Mouse (Mus musculus) liver, postnatal 0 days (tissue): ENCODE data around the gene Slc25a35. TPM values are rescaled to one million over a fixed set of nuclear protein-coding genes. Genes with fewer than 3 reads are reported as not detected.
"Not testable (repeated sequence)": the region's sequence is repeated elsewhere in the genome, so short reads cannot be mapped to it uniquely, and the experiment has no call there.

ENCODE experiments used
- ATAC-seq: fragments of 200-750 bp; cut with Nextera tagmentation; 2 replicates; pipeline ENCODE4 v1.8.0; 2017; ENCODE audit warnings: mild to moderate bottlenecking, moderate library complexity
- DNase-seq: peaks from one replicate; pipeline ENCODE4 v3.0.0-alpha.2; 2016
- H3K27ac ChIP-seq: fragments of 300-500 bp; sonication (generic); 2 replicates; pipeline ENCODE4 v1.5.1; 2014; ENCODE audit warnings: antibody characterized with exemption, moderate library complexity, mild to moderate bottlenecking, low read depth
- H3K27me3 ChIP-seq: fragments of 300-500 bp; sonication (generic); 2 replicates; pipeline ENCODE4 v1.6.1; 2014; ENCODE audit warnings: low read length, control low read depth, mixed read lengths; ENCODE audit not compliant: insufficient read depth
- H3K36me3 ChIP-seq: fragments of 300-500 bp; sonication (generic); replicated peaks from 2 replicates; pipeline ENCODE4 v1.6.1; 2014; ENCODE audit warnings: mild to moderate bottlenecking, control low read depth, low read length, moderate library complexity, mixed read lengths; ENCODE audit not compliant: insufficient read depth
- H3K4me1 ChIP-seq: fragments of 300-500 bp; sonication (generic); 2 replicates; pipeline ENCODE4 v1.6.1; 2014; ENCODE audit warnings: antibody characterized with exemption, mild to moderate bottlenecking, control low read depth; ENCODE audit not compliant: insufficient read depth
- H3K4me2 ChIP-seq: fragments of 300-500 bp; sonication (generic); 2 replicates; pipeline ENCODE4 v1.6.1; 2014; ENCODE audit warnings: low read depth, mild to moderate bottlenecking, low read length, moderate library complexity, mixed read lengths
- H3K4me3 ChIP-seq: fragments of 300-500 bp; sonication (generic); 2 replicates; pipeline ENCODE4 v1.5.1; 2014; ENCODE audit warnings: low read depth, low read length
- H3K9ac ChIP-seq: fragments of 300-500 bp; sonication (generic); replicated peaks from 2 replicates; pipeline ENCODE4 v1.6.1; 2014; ENCODE audit warnings: mild to moderate bottlenecking, moderate library complexity
- H3K9me3 ChIP-seq: fragments of 300-500 bp; sonication (generic); 2 replicates; pipeline ENCODE4 v1.6.1; 2016; ENCODE audit warnings: mild to moderate bottlenecking, control low read depth, low read length, mixed read lengths
- CTCF ChIP-seq: sonication (generic); IDR thresholded peaks from 2 replicates; pipeline ENCODE4 v1.5.1; 2016; ENCODE audit warnings: antibody characterized with exemption, low read depth
- EP300 ChIP-seq: IDR thresholded peaks from 2 replicates; pipeline ENCODE4 v1.6.1; 2016; ENCODE audit warnings: antibody characterized with exemption, low read depth, mild to moderate bottlenecking
- WGBS: fragments of 180-500 bp; shearing (Covaris S2); extraction: QIAGEN DNeasy Blood & Tissue Kit; methylation state at CpG from one replicate; pipeline ENCODE4 v1.1.7; 2014; ENCODE audit not compliant: insufficient replicate concordance; 5-methylcytosine and 5-hydroxymethylcytosine counted together
- polyA plus RNA-seq: library from polyadenylated mRNA; unstranded; fragments of >200 nt; fragmentation: Nextera tagmentation; extraction: Ambion mirVana; gene quantifications from 2 replicates; pipeline ENCODE4 v1.2.1, GENCODE M21; 2015

The Slc25a35 gene
- polyA plus RNA-seq, 1 experiment from 2014 or later: 0.60 TPM

DNA sequence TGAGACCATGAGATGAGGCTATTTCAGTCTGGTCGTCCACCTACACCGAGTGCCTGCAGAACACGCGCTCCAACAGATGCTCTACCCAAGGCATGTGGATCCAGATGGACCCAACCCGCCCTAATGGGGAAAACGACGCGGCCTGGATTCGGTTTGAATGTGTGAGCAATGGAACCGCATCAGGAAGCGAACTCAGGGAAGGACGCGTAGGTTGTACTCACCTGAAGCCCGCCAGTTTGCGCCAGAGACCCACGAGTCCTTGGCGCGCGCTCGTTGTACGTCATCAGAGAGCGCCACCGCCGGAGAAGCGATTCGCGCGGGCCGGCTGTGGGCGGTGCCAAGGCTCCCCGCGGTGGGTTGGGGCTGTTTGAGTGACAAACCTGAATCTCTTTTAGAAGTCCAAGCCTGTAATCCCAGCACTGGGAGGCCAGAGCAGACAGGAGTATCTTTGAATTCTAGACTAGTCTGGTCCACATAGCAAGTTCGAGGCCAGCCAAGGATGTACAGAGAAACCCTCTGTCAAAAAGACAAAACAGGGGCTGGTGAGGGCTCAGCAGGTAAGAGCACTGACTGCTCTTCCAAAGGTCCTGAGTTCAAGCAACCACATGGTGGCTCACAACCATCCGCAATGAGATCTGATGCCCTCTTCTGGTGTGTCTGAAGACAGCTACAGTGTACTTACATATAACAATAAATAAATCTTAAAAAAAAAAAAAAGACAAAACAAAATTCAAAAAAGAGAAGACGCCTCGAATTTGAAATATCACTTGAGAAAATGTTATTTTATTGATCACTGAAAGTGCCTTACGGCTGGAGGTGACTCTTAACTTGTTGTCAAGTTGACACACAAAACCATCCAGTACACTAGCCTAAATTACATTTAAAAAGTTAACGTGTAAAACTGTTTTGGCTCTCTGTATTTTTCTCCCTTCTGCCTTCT is 40.5 kb downstream of the Slc25a35 start, which contains the start of gene Pfas:
Gene Pfas (minus strand): TSS at position 279 of the 940 bp plus-strand sequence.
- ATAC-seq (peak; percentile 82), DNase-seq (peak; percentile 95)
- H3K9ac ChIP-seq: peak within 1 kb of the TSS; percentile 78
- peaks cover under 1% of the 10 kb centered on the region for H3K36me3 ChIP-seq
- peaks cover 10% of the 10 kb centered on the region for H3K4me1 ChIP-seq
- TF ChIP-seq CTCF: no peak
- no peak for TF ChIP-seq EP300
- 8% methylated on average over 38 of the region's 38 CpGs for WGBS
- peak within 1 kb of the TSS; percentile 84 for H3K4me2 ChIP-seq
- peak within 1 kb of the TSS; percentile 58 for H3K27ac ChIP-seq
- no peaks in the 10 kb centered on the region for H3K9me3 ChIP-seq
- H3K4me3 ChIP-seq: peak within 1 kb of the TSS; percentile 86
- no peaks in the 10 kb centered on the region for H3K27me3 ChIP-seq

- Histone ChIP-seq H3K4me1 (peaks cover 10% of the 10 kb centered on the region), H3K4me2 (no peak overlapping the region), H3K9me3 (no peaks in the 10 kb centered on the region), H3K27me3 (no peaks in the 10 kb centered on the region), H3K27ac (no peak overlapping the region), H3K36me3 (no peaks in the 10 kb centered on the region), H3K4me3 (no peak overlapping the region), H3K9ac (no peak overlapping the region)
- no peak for TF ChIP-seq EP300
- no peak for TF ChIP-seq CTCF
- WGBS: 77% methylated on average over 1 of the region's 1 CpGs
- ATAC-seq (no peak), DNase-seq (no peak)
These were observed 41.6 kb downstream of the Slc25a35 start for GRCm38 (mm10) chr11:69009508-69009907.

GRCm38 (mm10) chr11:69010400-69011323 is 42.7 kb downstream of the Slc25a35 start:
- Histone ChIP-seq H3K27ac (peak overlapping the region; percentile 97), H3K4me2 (peak overlapping the region; percentile 90), H3K4me1 (peaks cover 15% of the 10 kb centered on the region), H3K4me3 (peak overlapping the region; percentile 61; the same call in 1 of the 2 replicates), H3K9ac (no peak overlapping the region), H3K27me3 (no peaks in the 10 kb centered on the region), H3K36me3 (no peaks in the 10 kb centered on the region), H3K9me3 (no peaks in the 10 kb centered on the region)
- TF ChIP-seq CTCF (no peak), EP300 (no peak)
- ATAC-seq (no peak), DNase-seq (no peak)
- WGBS: 84% methylated on average over 15 of the region's 15 CpGs

GRCm38 (mm10) chr11:69011445-69011844 is 43.5 kb downstream of the Slc25a35 start:
- H3K4me1 ChIP-seq: peaks cover 15% of the 10 kb centered on the region
- peak overlapping the region; percentile 90 for H3K4me2 ChIP-seq
- H3K27ac ChIP-seq: peak overlapping the region; percentile 97
- H3K9me3 ChIP-seq, H3K36me3 ChIP-seq, ATAC-seq, DNase-seq, H3K27me3 ChIP-seq: not testable (repeated sequence)
- peak overlapping the region; percentile 73; the same call in 1 of the 2 replicates for H3K9ac ChIP-seq
- peak overlapping the region; percentile 61 for H3K4me3 ChIP-seq
- TF ChIP-seq EP300: peak; percentile 28; the same call in 1 of the 2 replicates
- TF ChIP-seq CTCF: peak; percentile 43
- WGBS: 34% methylated on average over 2 of the region's 2 CpGs

DNA sequence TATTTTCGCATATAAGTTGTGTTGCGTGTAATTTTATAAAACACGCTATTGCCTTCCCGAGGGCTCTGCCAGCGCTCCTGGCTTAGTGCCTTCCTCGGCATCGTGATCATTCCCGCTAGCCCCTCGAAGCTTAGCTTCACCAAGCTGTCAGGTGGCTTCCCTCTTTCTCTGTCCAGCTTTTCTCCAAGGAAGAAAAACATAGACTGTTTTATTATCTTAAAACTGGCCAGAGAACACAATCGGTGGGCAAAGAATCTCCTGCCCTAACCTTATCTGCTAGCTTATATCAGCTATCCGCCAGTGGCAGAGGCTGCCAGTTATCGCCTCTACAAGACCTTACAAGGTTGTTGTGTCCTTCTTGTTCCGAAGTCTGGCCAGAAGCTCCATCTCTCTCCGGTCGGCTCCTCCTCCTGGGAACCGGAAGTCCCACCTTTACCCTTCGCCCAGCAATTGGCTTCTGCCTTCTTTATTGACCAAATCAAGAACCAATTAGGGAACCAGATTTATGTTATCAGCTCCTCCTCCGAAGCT is 44.2 kb downstream of the Slc25a35 start:
- peak; percentile 91 for DNase-seq
- WGBS: under 1% methylated on average over 18 of the region's 18 CpGs
- Histone ChIP-seq H3K4me2 (peak overlapping the region; percentile 90), H3K36me3 (no peaks in the 10 kb centered on the region), H3K4me3 (peak overlapping the region; percentile 61), H3K9me3 (no peaks in the 10 kb centered on the region), H3K27ac (peak overlapping the region; percentile 97), H3K27me3 (no peaks in the 10 kb centered on the region), H3K9ac (peak overlapping the region; percentile 73), H3K4me1 (peaks cover 21% of the 10 kb centered on the region)
- ATAC-seq: peak; percentile 60
- TF ChIP-seq EP300 (peak; percentile 88), CTCF (no peak)
